Mouse (Mus musculus) left cerebral cortex, postnatal 25 days (tissue): ENCODE results near the gene Rplp1. TPM values are rescaled to one million over a fixed set of nuclear protein-coding genes. Genes with fewer than 3 reads are reported as not detected.
A peak's percentile ranks its signal among the peaks of the same experiment; 100 is the strongest.

ENCODE experiments used
- DNase-seq, 2 experiments: peaks; one replicate each; pipeline ENCODE4 v3.0.0; 2022; ENCODE audit warnings: low spot score in 2 of 2, mixed read lengths in 1 of 2
- intact Hi-C: fragments of 180-260 bp; cut with DNase I; formaldehyde crosslinking; loops from one replicate; pipeline ENCODE4 v1.15.1; 2025
- total RNA-seq, 2 experiments: library from RNA; stranded (reverse); gene quantifications; 2 replicates each; pipeline ENCODE4 v1.2.3; 2021

The Rplp1 gene
- total RNA-seq, 2 experiments from 2014 or later, result 1,342 to 1,349 TPM

DNA sequence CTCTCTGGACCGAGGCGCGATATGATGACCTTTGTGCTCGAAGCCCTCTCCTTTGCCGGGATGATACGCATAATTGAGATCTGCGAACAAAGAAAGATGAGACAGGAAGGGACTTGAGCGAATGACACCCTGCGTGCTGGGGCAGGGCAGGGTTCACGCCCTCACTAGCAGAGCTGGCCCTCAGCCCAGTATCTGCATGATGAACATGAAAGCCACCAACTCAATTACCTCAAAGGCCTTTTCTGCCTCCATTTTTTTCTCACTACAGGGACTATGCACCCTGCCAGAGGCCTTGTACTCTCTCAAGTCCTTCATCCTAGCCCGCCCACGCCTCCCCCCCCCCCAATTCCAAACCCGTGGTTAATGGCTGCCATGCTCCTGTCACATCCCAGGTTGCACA lies 29.4 kb downstream of the Rplp1 start:
- intact Hi-C loops, result no loop called here
- no peak for DNase-seq

DNA sequence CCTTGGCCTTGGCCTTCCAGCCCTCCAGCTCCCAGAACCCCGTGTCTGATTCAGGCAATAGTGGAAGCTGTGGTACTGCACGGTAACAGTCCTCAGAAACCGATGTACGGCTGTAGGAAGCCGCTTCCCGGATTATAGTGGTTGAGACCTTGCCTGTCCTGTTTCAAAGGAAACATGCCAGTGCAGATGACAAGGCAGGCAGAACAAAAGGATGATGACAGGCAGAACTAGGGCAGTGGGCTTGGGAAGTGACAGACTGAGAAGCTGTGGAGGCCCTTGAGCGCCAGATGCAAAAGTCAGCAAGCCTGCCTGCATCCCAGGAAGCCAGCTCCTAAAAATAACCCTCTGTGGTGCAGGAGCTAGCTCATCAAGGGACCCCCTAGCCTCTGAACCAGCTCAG lies 30.0 kb downstream of the Rplp1 start:
- intact Hi-C loops, result no loop called here
- DNase-seq, result no peak

DNA sequence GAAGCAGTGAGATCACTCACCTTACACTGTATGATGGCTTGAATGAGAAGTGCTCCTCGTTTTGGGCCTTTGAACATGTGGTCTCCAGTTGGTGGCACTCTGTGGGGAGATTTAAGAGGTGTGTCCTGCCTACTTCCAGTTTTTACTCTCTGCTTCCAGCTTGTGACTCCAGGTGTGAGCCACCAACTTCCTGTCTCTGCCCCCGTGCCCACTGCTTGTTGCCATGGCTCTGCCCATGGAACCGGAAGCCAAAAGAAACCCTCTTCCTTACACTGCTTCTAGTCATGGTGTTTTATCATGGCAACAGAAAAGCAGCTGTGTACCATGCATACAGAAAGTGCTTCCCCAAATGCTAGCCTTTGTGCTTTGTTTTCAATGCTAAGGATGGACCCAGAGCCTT lies 32.2 kb downstream of the Rplp1 start:
- DNase-seq, result no peak
- intact Hi-C loops, result no loop called here

DNA sequence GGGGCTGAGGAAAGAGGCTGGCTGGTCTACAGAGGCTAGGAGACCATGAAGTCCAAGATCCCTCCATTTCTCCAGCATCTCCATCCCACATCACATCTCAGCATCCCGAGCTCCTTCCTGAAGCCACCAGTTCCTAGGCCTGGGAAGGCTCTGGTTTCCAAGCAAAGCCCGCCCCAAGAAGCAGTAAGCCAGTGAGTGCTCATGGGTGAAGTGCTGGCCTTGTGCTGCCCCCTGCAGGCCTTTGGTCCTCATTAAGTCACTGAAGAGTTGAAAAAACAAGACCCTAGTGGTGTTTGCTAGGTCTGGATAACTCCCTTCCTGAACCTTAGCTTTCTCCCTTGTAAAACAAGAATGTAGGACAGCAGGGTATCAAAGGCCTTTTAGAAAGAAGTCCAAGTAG lies 35.5 kb downstream of the Rplp1 start:
- intact Hi-C loops, result no loop called here
- peak; percentile 69 to 78 for DNase-seq

DNA sequence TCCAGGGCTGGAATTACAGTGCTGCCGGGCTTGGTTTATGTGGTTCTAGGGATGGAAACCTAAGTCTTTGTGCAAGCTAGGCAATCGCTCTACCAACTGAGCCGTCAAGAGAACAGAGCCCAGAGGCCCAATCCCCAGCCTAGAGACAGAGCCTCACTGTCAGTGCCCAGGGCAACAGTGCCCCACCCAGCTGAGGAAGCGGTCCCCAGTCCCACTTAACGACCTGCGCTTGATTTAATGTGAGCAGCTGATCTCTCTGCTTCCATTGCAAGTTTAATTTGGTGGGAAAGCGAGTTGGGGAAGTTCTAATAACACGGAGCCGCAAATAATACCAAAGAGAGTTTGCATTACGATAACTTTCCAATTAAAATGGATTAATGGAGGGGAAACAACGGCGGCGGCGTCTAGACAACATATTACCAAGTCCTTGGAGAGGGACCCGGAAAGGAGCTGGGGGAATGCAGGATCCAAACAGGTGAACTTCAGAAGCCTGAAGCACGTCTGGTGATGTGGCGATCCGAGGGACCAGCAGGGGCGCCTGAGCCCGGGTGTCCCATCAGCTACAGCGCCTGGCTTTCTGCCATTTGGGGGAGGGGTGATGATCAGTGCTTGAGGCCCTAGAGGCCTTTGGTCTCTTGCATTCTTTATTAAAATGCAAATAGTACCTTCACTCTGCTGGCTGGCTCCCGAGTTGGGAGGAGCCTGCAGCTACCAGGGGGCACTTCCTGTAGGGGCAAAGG lies 36.8 kb downstream of the Rplp1 start:
- intact Hi-C loops, result no loop called here

DNA sequence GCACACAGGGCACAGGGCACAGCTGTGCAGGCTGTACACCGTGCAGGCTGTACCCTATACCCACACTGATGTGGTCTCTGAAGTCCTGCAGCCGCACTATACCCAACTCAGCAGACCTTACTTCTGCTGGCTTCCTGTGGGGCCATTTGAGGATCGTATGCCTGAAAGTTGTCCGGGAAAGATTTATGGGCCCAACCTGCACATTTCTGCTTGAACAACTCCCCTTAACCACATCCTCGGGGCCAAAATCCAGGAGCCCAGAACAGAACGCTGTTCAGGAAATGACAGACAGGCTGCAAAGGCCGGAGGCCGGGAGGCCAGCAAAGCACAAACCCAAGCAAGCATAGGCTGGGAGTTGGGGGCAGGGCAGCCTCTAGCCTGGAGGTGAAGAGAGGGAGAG lies 41.0 kb downstream of the Rplp1 start:
- DNase-seq, result no peak
- intact Hi-C loops, result no loop called here

More for the DNA sequence above, 36.8 kb downstream of the Rplp1 start:
- no peak for DNase-seq

DNA sequence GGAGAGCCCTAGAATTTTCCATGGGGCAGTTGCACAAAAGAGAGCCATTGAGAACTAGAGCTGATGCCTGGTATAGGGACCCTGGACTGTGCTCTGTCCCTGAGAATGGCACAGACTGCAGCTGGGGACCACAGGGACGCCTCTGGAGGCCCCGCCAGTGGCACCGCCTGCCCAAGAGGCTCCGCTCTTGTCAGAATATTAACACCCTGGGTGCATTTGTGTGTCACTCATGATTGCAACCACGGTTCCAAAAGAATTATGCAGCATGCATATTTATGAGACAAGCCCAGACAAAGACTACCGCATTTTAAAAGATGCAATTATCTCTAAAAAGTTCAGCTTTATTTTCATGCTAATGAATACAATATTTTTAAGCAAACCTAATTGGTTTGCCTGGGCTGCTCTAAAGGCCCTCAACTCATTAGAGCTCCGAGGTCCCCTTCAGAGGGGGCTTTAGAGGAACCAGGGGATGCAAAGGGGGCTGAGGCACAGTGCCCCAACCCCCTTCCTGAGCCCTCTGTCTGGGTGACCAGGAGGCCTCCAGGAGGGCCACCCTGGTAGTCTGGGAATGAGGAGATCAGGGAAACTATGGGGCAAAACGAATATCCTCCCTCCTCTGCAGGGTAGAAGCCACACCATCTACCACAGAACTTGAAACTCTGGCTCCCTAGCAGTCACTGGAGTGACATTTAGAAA lies 41.9 kb downstream of the Rplp1 start:
- intact Hi-C loops, result no loop called here
- DNase-seq, result peak in 1 of 2 experiments; percentile 26

DNA sequence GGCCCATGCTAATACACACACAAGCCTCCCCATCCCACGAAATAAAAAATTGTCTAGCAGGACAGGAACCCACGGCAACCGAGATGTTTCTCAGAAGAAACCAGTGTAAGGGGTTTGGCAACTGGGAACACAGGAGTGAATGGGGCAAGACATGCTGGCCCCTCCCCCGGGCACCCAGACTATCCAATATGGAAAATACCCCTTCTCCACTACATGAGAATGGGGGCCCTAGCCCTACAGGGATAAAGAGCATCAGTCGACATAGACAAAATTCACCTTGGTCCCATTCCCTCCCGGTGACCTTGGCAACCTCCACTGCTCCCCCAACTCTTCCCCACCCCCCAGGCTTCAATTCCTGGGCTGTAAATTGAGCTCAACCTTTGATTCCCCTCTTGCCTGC lies 42.5 kb downstream of the Rplp1 start:
- intact Hi-C loops, result no loop called here
- DNase-seq, result no peak

DNA sequence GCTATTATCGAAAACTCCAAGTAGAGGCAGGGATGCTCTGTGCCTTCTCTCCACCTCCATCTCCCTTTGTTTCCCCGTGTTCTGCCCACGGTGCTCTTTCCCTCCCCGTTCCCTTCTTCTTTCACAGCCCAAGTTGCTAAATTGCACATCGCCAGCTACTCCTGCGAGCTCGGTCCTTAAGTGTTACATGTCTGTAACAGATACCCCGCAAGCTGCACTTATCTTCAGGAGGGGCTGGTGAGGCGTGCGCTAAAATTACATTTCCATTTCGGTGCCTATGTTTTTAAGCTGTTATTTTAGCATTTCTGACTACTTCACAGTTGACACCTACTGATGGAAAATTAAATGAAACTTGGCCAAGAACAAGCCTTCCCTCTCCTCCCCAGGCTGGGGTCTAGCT lies 46.7 kb downstream of the Rplp1 start:
- peak; percentile 42 to 91 for DNase-seq
- intact Hi-C loops, result loop anchor here (2.0 to 5.0 kb wide), 2 partner anchors 350 to 497 kb away; no protein-coding TSS in a partner anchor

Other genes with a start within 250 kb of the Rplp1 start
- gene Kif23, start 32.2 kb upstream of the Rplp1 start, total RNA-seq, result 1 to 10 TPM; 2.3 to 2.9 TPM
- 1 to 10 TPM; 3.9 to 5.0 TPM for gene Paqr5, start 112.3 kb upstream of the Rplp1 start, total RNA-seq
- 10 to 100 TPM; 31.8 to 32.5 TPM for gene Glce, start 208.1 kb upstream of the Rplp1 start, total RNA-seq